Mouse (Mus musculus): ENCODE results near the gene Tnfrsf4.

DNA sequence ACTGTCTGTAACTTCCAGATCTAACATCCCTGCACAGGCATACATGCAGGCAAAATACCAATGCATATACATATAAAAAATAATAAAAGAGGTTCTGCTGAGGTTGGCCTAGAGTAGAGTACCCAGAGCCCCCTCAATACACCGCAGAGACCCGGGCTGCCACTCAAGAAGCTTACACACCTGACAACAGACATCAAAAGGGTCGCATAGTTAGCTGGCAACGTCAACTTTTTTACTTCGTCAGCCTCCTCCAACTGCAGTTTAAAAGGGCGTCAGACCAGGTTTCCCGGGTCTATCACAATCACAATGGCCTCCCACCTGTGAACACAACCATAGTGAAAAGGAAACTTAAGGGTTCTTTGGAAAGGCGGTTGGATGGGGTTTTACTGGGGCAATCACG, 9.9 kb downstream of the Tnfrsf4 start:
- no peak for TF ChIP-seq CTCF (IDR thresholded peaks at IDR 0.05; ENCODE audit: low read depth, low read length)
- TF ChIP-seq POLR2A (IDR thresholded peaks at IDR 0.05; ENCODE audit: borderline replicate concordance, low read depth, low read length): no peak
